Mouse (Mus musculus) lung, postnatal 4 days (tissue): ENCODE measurements around the gene Prkn.

Experiments used
- DNase-seq, 2 experiments: peaks; one replicate each; pipeline ENCODE4 v3.0.0; 2021

Gene Prkn

DNA sequence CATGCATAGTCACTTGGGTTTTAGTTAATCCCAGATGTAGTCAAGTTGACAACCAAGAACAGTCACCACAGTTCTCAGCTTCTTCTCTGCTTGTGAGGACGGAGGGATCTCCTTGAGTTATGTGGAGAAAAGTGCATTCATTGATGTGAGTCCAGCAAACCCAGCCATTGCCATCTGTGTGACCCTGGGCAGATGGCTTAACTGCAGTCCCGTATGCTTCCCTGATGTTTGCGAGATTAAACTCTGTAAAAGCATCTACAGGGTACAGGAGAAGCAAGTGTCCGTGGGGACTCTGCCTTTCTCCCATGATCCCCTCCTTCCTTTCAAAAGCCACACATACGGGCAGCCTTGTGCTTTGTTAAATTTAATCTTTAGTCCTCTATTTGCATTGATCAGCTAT, 157.1 kb downstream of the Prkn start:
- DNase-seq = no peak

DNA sequence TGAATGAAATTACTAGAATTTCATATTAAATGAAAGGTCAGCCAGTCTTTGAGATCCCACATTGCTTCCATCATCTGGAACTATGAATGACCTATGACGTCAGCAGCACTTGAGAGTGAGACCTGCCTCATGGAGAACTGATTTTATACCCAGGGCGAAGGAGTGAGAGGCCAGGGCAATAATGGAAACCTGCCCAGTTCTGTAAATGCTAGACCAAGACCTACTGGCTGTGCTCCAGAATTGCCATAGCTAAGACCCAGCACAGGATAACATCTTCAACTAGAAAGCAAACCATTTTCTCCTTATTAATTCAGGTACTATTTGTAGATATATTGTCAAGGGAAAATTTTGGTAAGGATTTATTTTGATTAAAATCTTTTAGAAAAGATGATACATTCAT, 183.2 kb downstream of the Prkn start:
- DNase-seq = no peak

DNA sequence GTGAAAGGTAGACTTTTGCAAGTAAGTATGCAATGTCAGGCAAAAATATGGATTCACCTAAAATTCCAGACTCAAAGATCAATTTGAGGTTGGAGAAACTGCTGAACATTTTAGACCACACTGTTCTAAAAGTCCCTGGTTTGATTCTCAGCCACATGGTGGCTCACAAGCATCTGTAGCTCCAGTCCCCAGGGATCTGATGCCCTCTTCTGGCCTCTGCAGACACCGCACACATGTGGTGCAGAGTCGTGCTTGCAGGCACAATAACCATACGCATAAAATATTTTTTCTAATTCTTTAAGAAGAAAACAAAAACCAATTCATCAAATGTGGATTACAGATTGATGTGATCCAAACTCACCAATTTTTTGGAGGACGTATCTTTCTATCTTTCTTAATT, 189.2 kb downstream of the Prkn start:
- no peak for DNase-seq

DNA sequence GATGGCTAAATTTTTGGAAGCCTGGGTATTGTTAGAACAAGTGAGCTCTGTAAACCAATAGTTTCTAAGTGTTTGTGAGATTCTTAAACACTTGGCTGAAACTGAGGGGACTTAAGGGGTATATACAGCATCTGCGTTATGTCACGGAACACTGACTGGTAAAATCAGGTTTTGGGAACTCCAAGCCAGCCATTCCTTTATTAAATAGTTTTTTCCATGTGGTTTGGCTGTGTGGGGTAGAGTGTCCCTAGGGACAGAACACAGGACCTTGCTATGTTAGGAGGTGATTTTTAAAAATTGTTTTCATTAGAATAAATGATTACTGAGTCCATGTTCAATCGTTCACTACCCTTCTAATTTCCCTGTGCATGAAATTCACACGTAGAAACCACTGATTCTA, 190.8 kb downstream of the Prkn start:
- no peak for DNase-seq

DNA sequence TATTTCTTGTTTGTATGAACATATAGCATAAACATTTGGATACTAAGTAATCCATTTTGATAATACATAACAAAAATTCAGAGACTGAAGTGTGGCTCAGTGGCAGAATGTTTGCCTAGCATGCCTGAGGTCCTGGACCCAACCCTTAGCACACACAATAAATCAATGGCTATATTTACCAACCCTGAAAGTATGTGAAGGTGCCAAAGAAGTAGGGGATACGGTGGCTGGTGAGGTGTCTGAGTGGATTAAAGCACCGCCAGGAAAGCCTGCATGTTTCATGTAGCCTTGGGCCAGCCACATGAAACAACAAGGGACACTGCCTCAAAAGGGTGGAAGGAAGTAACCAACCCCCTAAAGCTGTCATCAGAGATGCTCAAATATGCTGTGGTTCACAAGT, 192.2 kb downstream of the Prkn start:
- no peak for DNase-seq

DNA sequence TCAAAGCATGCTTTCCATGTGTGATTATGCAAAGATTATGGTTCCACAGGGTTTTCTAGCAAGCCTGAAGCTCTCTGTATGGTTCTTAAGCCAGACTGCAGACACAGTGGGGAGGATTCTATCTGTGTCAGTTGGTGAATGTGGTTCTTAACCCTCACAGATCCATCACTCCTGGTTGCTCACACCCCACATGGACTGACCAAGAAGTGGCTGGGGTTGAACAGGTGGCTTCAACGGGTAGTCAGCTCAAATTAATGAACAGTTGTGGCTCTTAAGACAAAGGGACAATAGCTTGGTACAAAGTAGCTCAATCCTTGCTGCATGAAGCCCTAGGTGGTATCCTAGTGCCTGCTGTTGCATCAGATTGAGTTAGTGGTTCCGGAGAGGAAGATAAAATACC, 193.4 kb downstream of the Prkn start:
- DNase-seq = no peak

DNA sequence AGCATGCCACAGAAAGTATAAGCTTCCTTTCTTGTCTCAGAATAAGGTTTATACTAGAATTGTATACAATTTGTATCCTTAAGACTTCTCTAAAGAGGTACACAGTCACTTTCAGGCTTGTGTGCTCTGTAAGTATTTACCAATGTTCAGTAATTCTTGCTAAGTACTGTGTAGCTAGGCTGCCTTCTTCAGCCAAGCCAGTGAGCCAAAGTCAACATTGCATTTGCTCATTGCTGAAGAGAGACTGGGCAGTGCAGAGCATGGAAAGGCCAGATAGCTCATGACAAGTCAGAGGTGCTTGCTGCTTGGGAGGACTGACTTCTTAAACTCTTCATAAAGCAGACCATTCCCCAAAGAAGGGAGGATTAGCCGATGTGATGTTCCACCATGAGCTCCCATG, 198.1 kb downstream of the Prkn start:
- DNase-seq = peak; percentile 10 to 22

DNA sequence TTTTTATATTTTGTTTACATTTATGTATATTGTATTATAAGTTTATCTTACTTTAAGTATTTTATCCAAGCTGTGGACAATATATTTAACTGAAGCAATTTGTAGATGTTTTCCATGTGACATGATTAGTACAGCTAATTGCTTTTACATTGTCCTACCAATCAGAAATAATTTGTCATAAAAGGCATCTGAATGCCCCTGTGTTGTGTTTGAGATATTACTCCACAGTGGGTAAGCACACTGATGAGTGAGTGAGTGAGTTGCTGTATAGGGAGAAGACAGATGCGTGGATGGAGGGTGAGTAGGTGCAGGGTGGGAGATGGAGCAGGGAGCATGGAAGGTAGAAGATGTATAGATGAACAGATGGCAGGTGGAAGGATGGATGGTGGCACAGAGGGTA, 218.8 kb downstream of the Prkn start:
- no peak for DNase-seq

DNA sequence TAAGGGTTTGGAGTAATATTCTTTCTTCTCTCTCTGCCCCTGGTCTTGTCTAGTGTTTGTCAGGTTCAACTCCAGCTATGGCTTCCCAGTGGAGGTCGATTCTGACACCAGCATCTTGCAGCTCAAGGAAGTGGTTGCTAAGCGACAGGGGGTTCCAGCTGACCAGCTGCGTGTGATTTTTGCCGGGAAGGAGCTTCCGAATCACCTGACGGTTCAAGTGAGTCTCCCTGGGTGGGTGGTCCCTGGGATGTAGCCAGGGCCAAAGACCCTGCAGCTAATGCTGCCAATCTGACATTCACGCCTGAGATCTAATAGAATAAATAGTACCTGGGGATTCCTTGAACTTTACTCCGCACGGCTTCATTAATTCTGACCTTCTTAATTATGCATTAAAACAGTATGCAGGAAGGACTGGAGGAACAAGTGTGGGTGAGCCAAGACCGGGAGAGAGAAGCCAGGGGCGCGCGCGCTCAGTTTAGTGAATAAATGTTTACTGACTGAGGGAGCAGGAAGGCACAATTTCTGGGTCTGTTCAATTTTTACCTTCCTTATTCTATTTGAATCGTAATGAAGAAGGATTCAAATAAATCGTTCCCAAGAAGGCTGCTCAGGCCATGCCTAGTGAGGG, 227.0 kb downstream of the Prkn start:
- DNase-seq = no peak

DNA sequence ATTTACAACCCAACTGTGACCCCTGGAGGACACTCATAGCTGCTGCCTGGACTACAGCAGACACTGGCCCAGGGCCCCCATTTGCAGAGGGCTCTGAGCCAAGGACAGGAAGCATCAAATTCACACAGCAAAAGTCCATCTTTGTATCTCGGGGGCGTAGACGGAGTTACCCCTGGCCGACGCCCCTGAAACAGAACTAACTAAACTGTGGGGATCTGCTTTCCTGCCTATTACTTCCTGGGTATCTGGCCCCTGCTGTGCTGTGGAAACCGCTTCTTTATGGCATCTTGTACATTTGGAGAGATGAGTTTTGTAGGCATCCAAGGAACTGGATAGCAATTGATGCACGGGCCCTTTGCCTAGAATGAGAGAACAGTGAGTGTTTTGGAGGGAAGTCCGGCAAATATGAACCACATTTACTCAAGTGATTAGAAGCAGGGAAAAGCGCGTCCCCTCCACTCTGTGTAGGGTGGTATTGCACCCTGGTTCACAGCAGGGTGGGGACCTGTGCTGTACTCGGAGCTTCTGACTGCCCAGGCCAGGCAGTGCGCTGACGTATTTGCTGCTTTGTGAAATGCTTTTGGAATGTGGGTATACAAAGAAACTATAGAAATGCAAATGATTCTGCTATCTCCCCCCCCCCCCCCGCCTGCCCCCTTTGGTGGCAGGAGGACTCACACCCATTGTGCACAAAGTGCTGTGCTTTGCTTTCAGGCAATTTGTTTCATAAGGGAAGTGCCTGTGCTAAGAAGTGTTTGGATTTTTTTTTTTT, 227.7 kb downstream of the Prkn start:
- peak; percentile 57 to 64 for DNase-seq

DNA sequence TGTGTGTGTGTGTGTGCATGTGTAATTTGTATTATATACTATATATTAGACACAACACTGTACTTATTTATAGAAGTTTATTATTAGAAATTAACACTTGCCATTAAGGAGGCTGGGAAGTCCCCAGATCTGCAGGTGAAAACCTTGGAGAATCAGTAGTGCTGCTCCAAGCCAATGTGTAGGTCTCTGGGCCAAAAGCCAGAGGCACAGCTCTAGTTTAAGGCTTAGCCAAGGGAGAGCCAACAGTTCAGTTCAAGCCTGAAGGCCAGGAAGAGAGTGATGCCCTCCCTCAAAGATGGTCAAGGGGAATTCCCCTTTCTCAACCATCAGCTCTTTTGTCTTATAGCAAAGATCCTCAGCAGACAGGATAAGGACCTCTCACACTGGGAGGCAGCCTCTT, 230.8 kb downstream of the Prkn start:
- DNase-seq = no peak

DNA sequence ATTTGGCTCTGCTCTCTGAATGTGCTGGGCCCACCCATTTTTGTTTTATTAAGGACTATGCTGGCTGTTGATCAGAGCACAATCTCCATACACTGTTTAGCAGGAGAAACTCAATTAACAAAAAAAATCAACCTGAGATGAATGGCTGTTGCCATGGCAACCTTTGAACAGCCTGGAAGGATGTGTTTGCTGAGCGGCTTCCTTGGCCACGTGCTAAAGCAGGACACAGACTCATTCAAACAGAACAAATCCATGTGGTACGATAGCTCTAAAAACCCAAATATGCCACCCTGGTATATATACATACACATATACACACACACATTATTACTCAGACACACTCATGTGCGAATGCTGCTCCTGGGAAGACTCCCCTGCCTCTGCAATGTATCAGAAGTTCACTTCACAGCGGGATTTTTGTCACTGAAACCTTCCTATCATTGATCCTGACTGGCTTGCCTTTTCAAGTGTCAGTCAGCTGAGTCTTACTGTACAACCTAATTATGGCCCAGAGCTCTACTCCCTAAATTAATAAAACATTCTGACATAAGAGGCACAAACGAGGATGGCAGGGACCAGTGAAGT, 236.2 kb downstream of the Prkn start:
- DNase-seq = no peak

DNA sequence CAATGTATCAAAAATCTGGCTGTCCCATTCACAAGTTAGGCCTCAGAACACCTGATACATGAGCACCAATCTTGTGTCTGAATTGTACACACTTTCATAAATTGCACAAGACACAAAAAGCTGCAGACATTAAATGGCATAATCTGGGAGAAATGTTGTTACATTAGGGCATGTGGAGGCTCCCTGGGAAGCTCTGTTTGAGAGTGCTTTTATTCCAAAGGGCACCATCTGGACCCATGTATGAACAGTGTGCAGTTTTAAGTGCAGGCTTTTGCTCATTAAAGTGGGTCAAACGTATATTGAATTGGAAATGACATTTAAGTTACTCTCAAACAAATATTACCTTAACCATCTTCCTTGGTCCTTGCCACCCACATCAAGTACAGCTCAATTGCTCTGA, 246.3 kb downstream of the Prkn start:
- DNase-seq = no peak

DNA sequence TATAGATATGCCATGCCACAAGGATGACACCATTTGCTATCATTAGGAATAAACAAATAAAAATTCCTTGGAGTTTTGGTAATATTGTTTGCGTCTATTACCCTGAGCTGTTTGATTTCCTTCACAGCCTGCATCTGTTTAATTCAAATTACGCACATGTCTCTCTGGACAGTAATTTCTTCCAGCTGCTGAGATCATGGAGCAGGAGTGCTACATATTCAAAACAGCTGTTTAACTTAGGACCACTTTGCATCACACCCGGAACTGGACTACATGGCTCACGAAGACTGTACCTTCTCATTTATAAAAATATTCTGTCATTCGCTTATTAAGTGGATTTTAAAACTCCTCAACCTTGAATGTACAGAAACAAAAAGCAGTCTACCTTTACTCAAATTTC, 246.9 kb downstream of the Prkn start:
- no peak for DNase-seq

DNA sequence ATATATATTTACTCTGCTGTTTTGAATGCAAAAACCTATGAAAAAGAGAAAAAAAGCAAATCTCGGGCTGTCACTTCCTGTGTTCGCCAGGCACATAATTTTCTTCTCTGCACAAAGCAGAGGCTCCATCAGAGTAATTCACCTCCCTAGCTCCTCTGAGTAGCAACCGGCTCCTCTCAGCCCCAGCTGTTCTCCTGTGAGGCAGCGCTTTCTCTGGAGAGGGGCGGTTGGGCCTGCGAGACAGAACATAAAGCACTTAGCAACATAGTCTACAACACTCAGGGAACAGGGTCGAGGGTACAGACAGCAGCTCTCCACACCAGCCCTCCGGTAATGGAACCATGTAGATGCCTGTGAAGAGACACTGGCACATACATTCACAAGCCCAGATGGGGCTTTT, 247.6 kb downstream of the Prkn start:
- DNase-seq = no peak

DNA sequence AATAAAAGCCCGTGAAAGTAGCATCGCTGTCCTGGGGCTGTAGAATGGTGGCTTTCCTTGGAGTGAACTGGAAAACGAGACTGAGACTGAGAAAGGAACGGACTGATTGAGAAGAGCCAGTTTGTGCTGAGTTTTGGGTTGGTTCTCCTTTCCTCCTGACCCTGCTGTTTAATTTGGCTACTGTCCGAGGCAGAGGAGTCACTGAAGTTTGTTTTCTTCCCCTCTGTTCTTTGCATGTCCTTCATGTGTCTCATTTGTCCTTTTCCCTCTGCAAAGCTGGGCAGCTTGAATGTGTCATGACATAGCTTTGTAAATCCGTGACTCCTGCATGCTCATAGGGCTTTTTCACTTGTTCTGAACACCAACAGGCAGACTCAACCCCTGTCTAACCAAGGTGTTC, 249.2 kb downstream of the Prkn start:
- no peak for DNase-seq

DNA sequence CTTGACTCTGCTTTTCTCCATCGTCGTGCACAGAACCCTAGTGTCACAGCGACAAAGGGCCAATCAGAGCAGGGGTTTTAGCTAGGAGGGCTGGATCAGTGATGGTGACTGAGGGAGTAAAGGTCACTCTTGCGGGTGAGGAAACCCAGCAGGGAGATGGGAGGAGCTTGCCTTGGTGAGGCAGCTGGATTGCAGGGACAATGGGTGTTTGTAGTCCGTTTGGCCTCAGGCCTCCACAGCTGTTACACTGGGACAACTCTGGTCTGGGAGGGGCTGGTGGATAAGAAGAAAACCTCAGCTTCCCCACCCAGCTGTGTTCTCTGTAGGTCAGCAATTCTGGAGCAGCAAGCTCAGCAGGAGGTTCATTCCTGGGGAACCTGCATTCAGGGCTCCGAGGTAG, 252.7 kb downstream of the Prkn start:
- peak; percentile 60 to 76 for DNase-seq

DNA sequence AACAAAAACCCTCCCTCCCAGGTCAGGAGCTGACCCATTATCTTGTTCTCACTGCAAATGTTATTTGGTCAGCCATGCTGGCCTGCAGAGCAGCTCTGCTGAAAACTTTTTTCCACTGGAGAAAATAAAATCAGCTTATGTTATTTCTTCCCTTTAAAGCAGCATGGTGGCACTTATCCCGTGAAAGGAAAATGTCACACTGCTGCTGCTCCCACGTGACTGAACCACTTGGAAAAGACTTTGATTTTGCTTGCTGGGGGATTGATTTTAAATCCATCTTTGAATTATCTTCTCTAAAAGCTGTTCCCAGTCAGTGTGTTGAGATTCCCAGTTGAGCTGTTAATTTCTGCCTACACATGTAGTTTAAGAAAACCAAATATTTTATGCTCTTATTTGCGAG, 253.1 kb downstream of the Prkn start:
- DNase-seq = no peak

DNA sequence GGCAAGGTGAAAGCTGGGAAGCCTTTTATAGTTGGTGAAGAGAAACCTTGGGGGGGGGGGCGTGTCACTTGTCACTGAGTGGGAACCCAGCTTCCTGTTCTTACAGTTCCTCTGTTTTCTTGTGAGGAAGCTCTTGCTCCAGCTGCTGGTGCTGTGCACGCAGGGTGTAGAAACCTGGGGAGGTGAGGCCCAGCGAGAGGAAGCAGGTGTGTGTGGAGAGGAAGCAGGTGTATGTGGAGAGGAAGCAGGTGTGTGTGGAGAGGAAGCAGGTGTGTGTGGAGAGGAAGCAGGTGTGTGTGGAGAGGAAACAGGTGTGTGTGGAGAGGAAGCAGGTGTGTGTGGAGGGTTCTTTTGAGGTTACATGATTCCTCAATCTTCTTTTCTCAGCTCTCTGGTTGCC, 266.8 kb downstream of the Prkn start:
- DNase-seq = no peak

DNA sequence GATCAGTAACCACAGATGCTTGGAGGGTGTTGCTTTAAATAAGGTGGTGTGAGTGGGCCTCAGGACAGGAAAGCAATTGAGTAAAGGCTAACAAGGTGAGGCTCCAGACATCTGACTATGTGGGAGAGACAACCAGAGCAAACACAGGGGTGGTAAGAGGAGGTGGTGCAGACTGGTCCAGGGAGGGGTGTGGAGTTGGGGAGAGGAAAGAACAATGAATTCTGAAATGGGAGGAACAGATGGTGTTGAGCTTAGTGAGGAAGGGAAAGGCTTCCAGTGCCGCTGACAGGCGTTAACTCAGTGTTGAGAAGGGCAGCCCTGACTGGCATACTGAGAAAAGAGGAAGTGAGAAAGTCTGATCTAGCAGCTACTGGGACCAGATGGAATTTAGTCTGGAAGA, 267.7 kb downstream of the Prkn start:
- no peak for DNase-seq

DNA sequence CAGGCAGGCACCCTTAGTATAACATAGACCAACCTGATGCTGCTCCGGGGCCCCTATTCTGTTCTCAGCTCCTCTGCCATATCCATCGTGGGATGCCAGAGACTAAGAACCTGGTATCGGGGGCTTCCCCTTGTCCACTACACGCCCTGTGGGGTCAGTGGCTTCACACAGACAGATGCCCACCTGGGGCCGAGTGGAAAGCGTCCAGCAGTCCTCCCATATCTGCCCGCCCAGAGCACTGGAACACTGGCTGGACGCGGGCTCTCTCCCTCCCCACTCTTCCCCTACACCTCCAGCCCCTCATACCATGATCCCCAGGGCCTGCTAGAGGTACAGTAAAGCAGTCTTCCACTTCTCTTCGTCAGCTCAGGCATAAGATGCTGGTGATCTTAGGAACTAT, 277.3 kb downstream of the Prkn start:
- DNase-seq = no peak

DNA sequence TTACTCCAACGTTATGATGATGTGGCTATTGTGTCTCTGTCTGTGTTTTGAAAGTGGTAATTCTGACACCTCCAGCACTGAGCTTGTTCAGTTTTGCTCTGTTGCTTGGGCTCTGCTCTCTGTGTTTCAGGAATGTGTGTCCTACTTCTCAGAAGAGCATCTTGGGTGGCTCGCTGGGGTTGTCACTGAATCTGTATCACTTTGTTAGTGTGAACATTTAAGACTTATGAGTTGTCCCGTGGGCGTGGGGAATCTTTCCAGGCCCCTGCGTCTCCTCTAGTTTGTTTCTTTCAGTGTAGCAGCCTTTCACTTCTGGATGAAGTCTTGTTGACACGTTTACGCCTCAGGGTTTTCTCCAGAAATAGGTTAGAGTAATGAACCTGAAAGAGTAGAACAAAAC, 283.9 kb downstream of the Prkn start:
- DNase-seq = no peak

DNA sequence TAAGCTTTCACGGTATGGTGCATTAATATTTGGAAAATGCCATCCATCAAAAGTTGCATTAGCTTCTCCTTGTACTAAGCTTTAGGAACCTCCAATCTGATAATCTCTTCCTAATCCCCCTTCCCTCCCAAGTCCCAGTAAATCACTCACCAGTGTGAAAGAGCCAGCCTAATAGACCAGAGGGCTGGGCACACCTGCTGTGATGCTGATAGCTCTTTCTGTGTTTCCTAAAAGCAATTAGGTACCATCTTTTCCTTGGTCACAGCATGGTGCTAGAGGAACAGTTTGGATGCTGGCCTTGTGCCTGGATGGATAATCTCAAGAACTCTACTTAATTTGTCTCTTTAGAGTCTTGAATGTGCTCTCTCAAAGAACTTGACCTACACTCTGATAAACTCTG, 287.0 kb downstream of the Prkn start:
- no peak for DNase-seq

DNA sequence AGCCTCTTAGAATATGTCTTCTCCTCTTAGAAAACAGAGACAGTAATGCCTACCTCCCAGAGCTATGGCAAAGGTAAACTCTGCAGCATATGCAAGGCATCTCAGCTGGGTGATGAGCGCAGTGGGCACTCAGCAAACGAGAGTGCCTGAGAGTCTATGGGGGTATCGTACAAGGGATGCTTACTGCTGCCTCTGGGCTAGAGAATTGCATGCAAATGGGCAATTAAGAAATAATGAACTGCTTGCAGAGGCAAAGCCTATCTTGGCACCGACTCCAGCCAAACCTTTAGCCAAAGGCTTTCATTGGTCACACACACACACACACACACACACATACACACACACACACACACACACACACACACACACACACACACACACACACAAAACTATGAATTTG, 290.7 kb downstream of the Prkn start:
- DNase-seq = no peak

DNA sequence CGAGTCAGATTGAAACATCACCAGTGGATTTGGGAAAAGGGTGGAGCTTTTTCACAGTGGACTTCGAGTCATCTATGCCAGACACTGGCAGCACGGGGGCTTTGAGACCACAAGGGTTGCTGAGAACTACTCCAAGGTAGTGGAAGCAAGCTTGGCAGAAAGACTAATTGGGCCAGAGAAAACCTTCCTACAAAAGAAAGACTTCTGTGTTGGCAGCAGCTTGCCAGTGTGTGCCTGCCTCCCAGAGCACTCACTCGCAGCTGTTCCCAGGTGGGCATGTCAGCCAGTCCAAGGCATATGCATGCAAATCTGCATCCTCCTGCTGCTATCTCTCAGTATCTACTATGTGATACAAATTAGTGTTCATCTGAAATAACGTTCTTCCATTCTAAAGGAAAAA, 302.1 kb downstream of the Prkn start:
- no peak for DNase-seq
